8 mouse cellular contexts compared by ENCODE assay signal in genomic region chr9:7836331-7836730, GRCm38 (mm10). TPM values are rescaled to one million over a fixed set of nuclear protein-coding genes. Genes with fewer than 3 reads are reported as not detected.
A peak's percentile ranks its signal among the peaks of the same experiment; 100 is the strongest.
DNase-seq lines count a peak whose midpoint lies in the region; ATAC-seq lines count a peak whose summit lies in the region.

No protein-coding gene starts in this region.

- H3K4me3 ChIP-seq in limb, embryonic 13.5 days = peak overlapping the region; percentile 71
- peak overlapping the region; percentile 62 for H3K4me3 ChIP-seq in midbrain, embryonic 12.5 days

- no peaks in the 10 kb centered on the region for H3K9me3 ChIP-seq in limb, embryonic 13.5 days
- H3K9me3 ChIP-seq in midbrain, embryonic 12.5 days = no peaks in the 10 kb centered on the region

- H3K27me3 ChIP-seq in limb, embryonic 13.5 days = no peaks in the 10 kb centered on the region
- H3K27me3 ChIP-seq in midbrain, embryonic 12.5 days = no peaks in the 10 kb centered on the region
- H3K27me3 ChIP-seq in splenic B cell, adult 2 months (ENCODE audit: control insufficient read depth, insufficient read depth, low read length, poor library complexity, severe bottlenecking) = no peaks in the 10 kb centered on the region

- ATAC-seq in common myeloid progenitor, adult 5-6 weeks (replicated peaks; ENCODE audit: low read depth, poor library complexity, severe bottlenecking) = peak; percentile 33
- ATAC-seq in inflammation-experienced regulatory T-cells, adult 6 months = peak; percentile 12
- ATAC-seq in limb, embryonic 13.5 days (ENCODE audit: low FRiP score, low read depth) = peak; percentile 24; the same call in 1 of the 2 replicates
- ATAC-seq in midbrain, embryonic 12.5 days (ENCODE audit: low FRiP score, low read depth) = peak; percentile 31

- H3K27ac ChIP-seq in limb, embryonic 13.5 days = peak overlapping the region; percentile 98
- peak overlapping the region; percentile 99 for H3K27ac ChIP-seq in midbrain, embryonic 12.5 days (replicated peaks)

- peaks cover 19% of the 10 kb centered on the region for H3K36me3 ChIP-seq in limb, embryonic 13.5 days
- peaks cover 11% of the 10 kb centered on the region for H3K36me3 ChIP-seq in midbrain, embryonic 12.5 days
- H3K36me3 ChIP-seq in splenic B cell, adult 2 months (ENCODE audit: control insufficient read depth, insufficient read depth, low read length, poor library complexity, severe bottlenecking) = no peaks in the 10 kb centered on the region; the same call in 1 of the 2 replicates

- DNase-seq in ovary, postnatal 36 days (ENCODE audit: low spot score) = peak; percentile 41
- no peak for DNase-seq in ovary, adult 18-20 months (ENCODE audit: low spot score)
- DNase-seq in gastrocnemius, adult 8-10 months (ENCODE audit: low spot score in 2 of 2) = peak; percentile 13 to 17
- DNase-seq in splenic B cell, adult 2 months (ENCODE audit: low read depth, low spot score) = peak; percentile 65

- peak overlapping the region; percentile 88 for H3K9ac ChIP-seq in limb, embryonic 13.5 days
- peak overlapping the region; percentile 85 for H3K9ac ChIP-seq in midbrain, embryonic 12.5 days (replicated peaks)

- WGBS in limb, embryonic 13.5 days = under 1% methylated on average over 16 of the region's 16 CpGs
- 1% methylated on average over 16 of the region's 16 CpGs for WGBS in midbrain, embryonic 12.5 days

- H3K4me1 ChIP-seq in limb, embryonic 13.5 days = peaks cover 27% of the 10 kb centered on the region
- peaks cover 18% of the 10 kb centered on the region for H3K4me1 ChIP-seq in midbrain, embryonic 12.5 days

- H3K4me2 ChIP-seq in limb, embryonic 13.5 days (replicated peaks) = peak overlapping the region; percentile 69
- H3K4me2 ChIP-seq in midbrain, embryonic 12.5 days (replicated peaks) = peak overlapping the region; percentile 68

RNA-seq across cellular contexts. Expression of gene Birc2, which starts 0.5 kb away (rescaled TPM):
- total RNA-seq in common myeloid progenitor, adult 5-6 weeks (2017) = 66.5 and 67.1 TPM in 2 replicates
- 10 to 100 TPM; 19.1 to 24.3 (median 23.7) TPM for total RNA-seq in gastrocnemius, adult 8-10 months (2022)
- polyA plus RNA-seq in inflammation-experienced regulatory T-cells, adult 6 months (2017; shearing (Covaris generic)) = 100 to 1,000 TPM; 110 to 127 (median 119) TPM
- 42.7 and 43.5 TPM in 2 replicates for polyA plus RNA-seq in limb, embryonic 13.5 days (2015; fragmentation: Nextera tagmentation; extraction: Ambion mirVana)
- polyA plus RNA-seq in midbrain, embryonic 12.5 days (2016; fragmentation: Nextera tagmentation; extraction: Ambion mirVana) = 42.8 and 46.6 TPM in 2 replicates

RNA-seq across cellular contexts. Expression of gene Birc3, which starts 36.7 kb away (rescaled TPM):
- total RNA-seq in common myeloid progenitor, adult 5-6 weeks (2017) = 46.1 and 52.9 TPM in 2 replicates
- total RNA-seq in gastrocnemius, adult 8-10 months (2022) = 1 to 10 TPM; 5.0 to 9.6 (median 5.9) TPM
- polyA plus RNA-seq in inflammation-experienced regulatory T-cells, adult 6 months (2017; shearing (Covaris generic)) = 100 to 1,000 TPM in 2 of 3 experiments, 10 to 100 TPM in 1; 87.6 to 134 (median 121) TPM
- polyA plus RNA-seq in limb, embryonic 13.5 days (2015; fragmentation: Nextera tagmentation; extraction: Ambion mirVana) = 10.6 and 11.4 TPM in 2 replicates
- 3.1 and 3.5 TPM in 2 replicates for polyA plus RNA-seq in midbrain, embryonic 12.5 days (2016; fragmentation: Nextera tagmentation; extraction: Ambion mirVana)
